Comparison of ENCODE assay signal across 27 mouse cellular contexts in the genomic region with DNA sequence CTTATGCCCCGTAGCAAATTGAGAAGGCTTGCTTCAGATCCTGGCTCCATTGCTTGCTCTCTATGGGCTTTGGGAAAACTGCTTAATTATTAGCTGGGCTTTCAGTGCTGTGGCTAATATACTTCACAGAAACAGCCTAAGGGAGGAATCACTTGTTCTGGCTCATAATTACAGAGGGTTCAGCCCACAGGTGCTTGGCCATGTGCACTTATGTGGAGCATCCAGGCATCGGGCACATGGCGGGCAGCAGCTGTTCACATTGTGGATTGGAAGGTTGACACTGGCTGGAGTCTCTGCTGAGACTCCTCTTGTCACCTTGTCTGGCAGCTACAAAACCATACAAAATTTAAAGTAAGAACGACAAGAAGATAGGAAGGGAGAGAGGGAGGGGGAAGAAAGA. TPM values are rescaled to one million over a fixed set of nuclear protein-coding genes. Genes with fewer than 3 reads are reported as not detected.
A peak's percentile ranks its signal among the peaks of the same experiment; 100 is the strongest.
DNase-seq lines count a peak whose midpoint lies in the region; ATAC-seq and TF ChIP-seq lines count a peak whose summit lies in the region.
"Had no signal": no experiment of that assay in that cellular context is flagged by ENCODE, and none has a peak within 500 bp of the region (broad histone marks: within the 10 kb centered on the region; RNA-seq: fewer than 3 reads in every experiment).

No protein-coding gene starts in this region.

- no peak for DNase-seq in kidney, postnatal 25 days
- peak; percentile 26 to 44 for DNase-seq in kidney, postnatal 4 days
- DNase-seq in kidney, adult 18-20 months: no peak
- DNase-seq in midbrain, postnatal 0 days (ENCODE audit: low spot score): no peak
- DNase-seq: adrenal gland, adult 2 months; adrenal gland, postnatal 14 days; cerebellum, adult 11 months; cerebellum, adult 2 months; cerebellum, adult 9-11 months; cerebellum, postnatal 25 days; gastrocnemius, adult 2 months; gastrocnemius, postnatal 14 days; heart, adult 2 months; heart, postnatal 14 days; heart, postnatal 4 days had no signal

- H3K27ac ChIP-seq in kidney, embryonic 15.5 days: no peak overlapping the region
- 0 out of 2 replicates have a peak overlapping the region, but pooled peaks have one; percentile 26 for H3K27ac ChIP-seq in midbrain, embryonic 15.5 days
- H3K27ac ChIP-seq in midbrain, postnatal 0 days (ENCODE audit: low read depth, low read length): no peak overlapping the region
- H3K27ac ChIP-seq: embryonic facial prominence, embryonic 12.5 days; embryonic facial prominence, embryonic 15.5 days; gastrocnemius, adult 2 months; heart, adult 2 months; heart, embryonic 10.5 days; heart, embryonic 13.5 days; hindbrain, embryonic 14.5 days had no signal

- no peaks in the 10 kb centered on the region for H3K27me3 ChIP-seq in kidney, embryonic 15.5 days
- H3K27me3 ChIP-seq in midbrain, embryonic 15.5 days (replicated peaks): no peaks in the 10 kb centered on the region
- H3K27me3 ChIP-seq in midbrain, postnatal 0 days (ENCODE audit: insufficient read depth, low read length): no peaks in the 10 kb centered on the region
- H3K27me3 ChIP-seq: embryonic facial prominence, embryonic 12.5 days; embryonic facial prominence, embryonic 15.5 days; heart, embryonic 13.5 days had no signal

- no peak overlapping the region for H3K9ac ChIP-seq in kidney, embryonic 15.5 days
- no peak overlapping the region for H3K9ac ChIP-seq in midbrain, embryonic 15.5 days
- H3K9ac ChIP-seq in midbrain, postnatal 0 days (replicated peaks; ENCODE audit: low read length, poor library complexity, severe bottlenecking): no peak overlapping the region
- H3K9ac ChIP-seq: embryonic facial prominence, embryonic 12.5 days; embryonic facial prominence, embryonic 15.5 days; forebrain, postnatal 0 days; heart, embryonic 13.5 days; hindbrain, embryonic 14.5 days had no signal

- H3K4me1 ChIP-seq in kidney, embryonic 15.5 days: peaks cover 7% of the 10 kb centered on the region; the same call in 1 of the 2 replicates
- H3K4me1 ChIP-seq in midbrain, embryonic 15.5 days: peaks cover 9% of the 10 kb centered on the region; the same call in 1 of the 2 replicates
- no peaks in the 10 kb centered on the region for H3K4me1 ChIP-seq in midbrain, postnatal 0 days (ENCODE audit: insufficient read depth, low read length)
- H3K4me1 ChIP-seq: embryonic facial prominence, embryonic 12.5 days; embryonic facial prominence, embryonic 15.5 days had no signal

- H3K4me3 ChIP-seq in kidney, embryonic 15.5 days (replicated peaks): no peak overlapping the region
- no peak overlapping the region for H3K4me3 ChIP-seq in midbrain, embryonic 15.5 days
- no peak overlapping the region for H3K4me3 ChIP-seq in midbrain, postnatal 0 days (ENCODE audit: low read depth, low read length)
- H3K4me3 ChIP-seq: embryonic facial prominence, embryonic 12.5 days; embryonic facial prominence, embryonic 15.5 days; gastrocnemius, adult 2 months; heart, adult 2 months; heart, embryonic 10.5 days; heart, embryonic 13.5 days had no signal

- H3K4me2 ChIP-seq in kidney, embryonic 15.5 days: no peak overlapping the region
- H3K4me2 ChIP-seq in midbrain, embryonic 15.5 days: no peak overlapping the region
- no peak overlapping the region for H3K4me2 ChIP-seq in midbrain, postnatal 0 days (ENCODE audit: low read depth, low read length, poor library complexity, severe bottlenecking)
- H3K4me2 ChIP-seq: embryonic facial prominence, embryonic 12.5 days; embryonic facial prominence, embryonic 15.5 days; heart, embryonic 13.5 days; hindbrain, embryonic 14.5 days had no signal

- WGBS in kidney, embryonic 15.5 days: 67% methylated on average over 4 of the region's 4 CpGs
- WGBS in midbrain, embryonic 15.5 days: 78% methylated on average over 4 of the region's 4 CpGs
- WGBS in midbrain, postnatal 0 days: 84% methylated on average over 4 of the region's 4 CpGs

- H3K36me3 ChIP-seq in kidney, embryonic 15.5 days: no peaks in the 10 kb centered on the region
- H3K36me3 ChIP-seq in midbrain, embryonic 15.5 days (replicated peaks): no peaks in the 10 kb centered on the region
- no peaks in the 10 kb centered on the region for H3K36me3 ChIP-seq in midbrain, postnatal 0 days (ENCODE audit: insufficient read depth, low read length)
- H3K36me3 ChIP-seq: embryonic facial prominence, embryonic 12.5 days; embryonic facial prominence, embryonic 15.5 days; heart, embryonic 10.5 days; heart, embryonic 13.5 days had no signal

- ATAC-seq in kidney, embryonic 15.5 days (replicated peaks; ENCODE audit: low FRiP score): peak; percentile 86
- no peak for ATAC-seq in midbrain, embryonic 15.5 days (replicated peaks)
- no peak for ATAC-seq in midbrain, postnatal 0 days (ENCODE audit: low FRiP score)
- ATAC-seq: CD4-positive, CD25-positive, alpha-beta regulatory T cell, adult 4 months; forebrain, embryonic 14.5 days had no signal

- no peak for TF ChIP-seq CTCF in midbrain, postnatal 0 days (IDR thresholded peaks at IDR 0.05)

- H3K9me3 ChIP-seq in kidney, embryonic 15.5 days (replicated peaks): 0 out of 2 replicates have a peak, but pooled peaks cover 2% of the 10 kb centered on the region
- H3K9me3 ChIP-seq in midbrain, embryonic 15.5 days: no peaks in the 10 kb centered on the region
- H3K9me3 ChIP-seq in midbrain, postnatal 0 days (ENCODE audit: low read length): no peaks in the 10 kb centered on the region
- H3K9me3 ChIP-seq: embryonic facial prominence, embryonic 12.5 days; embryonic facial prominence, embryonic 15.5 days; heart, embryonic 10.5 days; heart, embryonic 13.5 days had no signal

RNA-seq across cellular contexts. Expression of gene Siah3, which starts 45.4 kb away (rescaled TPM):
- 0.14 and 0.19 TPM in 2 replicates for polyA plus RNA-seq in kidney, embryonic 15.5 days (2015; fragmentation: Nextera tagmentation; extraction: Ambion mirVana)
- 3.0 and 3.4 TPM in 2 replicates for polyA plus RNA-seq in midbrain, embryonic 15.5 days (2015; fragmentation: Nextera tagmentation; extraction: Ambion mirVana)
- total RNA-seq in midbrain, postnatal 0 days (2014; rRNA removed): 6.8 and 9.2 TPM in 2 replicates
- polyA plus RNA-seq in midbrain, postnatal 0 days (2015; fragmentation: Nextera tagmentation; extraction: Ambion mirVana): 2.5 and 3.1 TPM in 2 replicates
- total RNA-seq: gastrocnemius, adult 2 months; heart, adult 2 months had no signal
- polyA plus RNA-seq: C2C12; heart, embryonic 13.5 days; heart, embryonic 16.5 days had no signal

Comparison
In these comparisons a context has a peak if more than half of its experiments do, and no peak if none do; other contexts are left out.
1. DNase-seq: peak in kidney, postnatal 4 days (2 of 2); none in kidney, postnatal 25 days (0 of 2), kidney, adult 18-20 months (single experiment) and midbrain, postnatal 0 days (single experiment).